ENCODE assay signal across 1 mouse cellular context in the genomic region with DNA sequence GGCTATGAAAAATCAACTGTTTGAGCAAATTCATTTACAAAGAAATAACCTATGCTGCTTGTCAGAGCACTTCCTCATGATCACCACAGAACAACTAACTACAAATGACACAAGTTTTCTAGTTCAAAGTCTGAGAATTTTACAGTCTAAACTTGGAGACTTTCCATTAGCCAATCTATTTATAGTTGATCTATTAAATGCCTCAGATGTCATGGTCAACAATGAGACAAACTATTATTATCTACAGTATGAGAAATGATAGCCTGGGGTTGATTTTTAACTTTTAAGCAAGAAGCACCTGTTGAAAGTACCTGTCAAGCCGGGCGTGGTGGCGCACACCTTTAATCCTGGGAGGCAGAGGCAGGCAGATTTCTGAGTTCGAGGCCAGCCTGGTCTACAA.
TF ChIP-seq lines count a peak whose summit lies in the region.

No protein-coding gene starts in this region.

TF ChIP-seq in CH12.LX, 34 proteins besides CTCF, POLR2A, EP300 and RAD21:
- TF ChIP-seq ETS1 (conservative IDR thresholded peaks at IDR 0.05; ENCODE audit: low read depth, low read length) (no peak), PAX5 (IDR thresholded peaks at IDR 0.05; ENCODE audit: low read length) (no peak), KAT2A (IDR thresholded peaks at IDR 0.05; ENCODE audit: insufficient replicate concordance, low read length) (no peak), MXI1 (IDR thresholded peaks at IDR 0.05; ENCODE audit: low read depth, low read length) (no peak), ZMIZ1 (IDR thresholded peaks at IDR 0.05; ENCODE audit: low read depth, low read length) (no peak), MAZ (IDR thresholded peaks at IDR 0.05; ENCODE audit: low read depth, low read length) (no peak), UBTF (IDR thresholded peaks at IDR 0.05; ENCODE audit: low read depth, low read length) (no peak), TCF12 (IDR thresholded peaks at IDR 0.05; ENCODE audit: low read depth, low read length) (no peak), GABPA (IDR thresholded peaks at IDR 0.05; ENCODE audit: insufficient replicate concordance, low read depth, low read length) (no peak), ELF1 (IDR thresholded peaks at IDR 0.05; ENCODE audit: low read depth, low read length) (no peak), JUND (conservative IDR thresholded peaks at IDR 0.05; ENCODE audit: low read depth, low read length) (no peak), TBP (conservative IDR thresholded peaks at IDR 0.05; ENCODE audit: low read depth, low read length) (no peak), SIN3A (IDR thresholded peaks at IDR 0.05; ENCODE audit: low read length) (no peak), CHD1 (IDR thresholded peaks at IDR 0.05; ENCODE audit: low read depth, low read length) (no peak), MAX (IDR thresholded peaks at IDR 0.05; ENCODE audit: low read length) (no peak), ZKSCAN1 (IDR thresholded peaks at IDR 0.05; ENCODE audit: borderline replicate concordance, low read depth, low read length) (no peak), USF2 (conservative IDR thresholded peaks at IDR 0.05; ENCODE audit: low read depth, low read length) (no peak), ZC3H11A (IDR thresholded peaks at IDR 0.05; ENCODE audit: low read depth, low read length) (no peak)
